Mouse (Mus musculus) heart, postnatal 0 days (tissue): ENCODE data around the gene Defb20.

ENCODE experiments used
- CTCF ChIP-seq: IDR thresholded peaks from 2 replicates; pipeline ENCODE4 v1.5.1; 2016; ENCODE audit warnings: antibody characterized with exemption, control low read depth, low read depth
- EP300 ChIP-seq: IDR thresholded peaks from 2 replicates; pipeline ENCODE4 v1.6.1; 2016; ENCODE audit warnings: antibody characterized with exemption, low read depth

DNA sequence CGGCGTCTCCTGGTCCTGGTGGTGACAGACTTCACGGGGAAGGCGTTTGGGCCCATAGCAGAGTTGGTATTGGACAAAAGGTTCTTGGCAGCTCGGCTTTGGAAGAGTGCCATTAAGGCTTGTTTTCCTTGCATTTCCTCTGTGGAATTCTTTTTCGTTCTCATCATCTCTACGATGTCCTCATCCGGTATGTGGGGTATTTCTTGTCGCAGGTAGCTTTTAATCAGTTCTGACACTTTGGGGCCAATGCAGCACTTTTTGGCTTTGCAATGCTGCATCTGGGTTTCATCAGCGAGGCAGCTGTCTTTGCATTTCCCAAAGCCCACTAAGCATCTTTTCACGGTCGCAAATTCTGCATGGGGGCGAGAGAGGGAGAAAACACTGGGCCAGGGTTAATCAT is 17.6 kb upstream of the Defb20 start:
- TF ChIP-seq CTCF (no peak), EP300 (no peak)
